Mouse (Mus musculus) limb, embryonic 12.5 days (tissue): Measurements from ENCODE around the gene Eogt. TPM values are rescaled to one million over a fixed set of nuclear protein-coding genes. Genes with fewer than 3 reads are reported as not detected.

Experiments used
- ATAC-seq: fragments of 200-750 bp; cut with Nextera tagmentation; 2 replicates; pipeline ENCODE4 v1.8.0; 2017; ENCODE audit warnings: low read depth, moderate TSS enrichment; ENCODE audit not compliant: insufficient number of reproducible peaks, insufficient read depth, low FRiP score, low TSS enrichment
- H3K27ac ChIP-seq: fragments of 300-500 bp; sonication (generic); 2 replicates; pipeline ENCODE4 v1.5.1; 2016; ENCODE audit warnings: mild to moderate bottlenecking, moderate library complexity
- H3K27me3 ChIP-seq: fragments of 300-500 bp; sonication (generic); 2 replicates; pipeline ENCODE4 v1.6.1; 2016; ENCODE audit warnings: mild to moderate bottlenecking, moderate library complexity
- H3K36me3 ChIP-seq: fragments of 300-500 bp; sonication (generic); 2 replicates; pipeline ENCODE4 v1.6.1; 2016; ENCODE audit warnings: mild to moderate bottlenecking, moderate library complexity
- H3K4me1 ChIP-seq: fragments of 300-500 bp; sonication (generic); replicated peaks from 2 replicates; pipeline ENCODE4 v1.6.1; 2016
- H3K4me2 ChIP-seq: fragments of 300-500 bp; sonication (generic); 2 replicates; pipeline ENCODE4 v1.6.1; 2016; ENCODE audit warnings: mild to moderate bottlenecking, moderate library complexity
- H3K4me3 ChIP-seq: fragments of 300-500 bp; sonication (generic); replicated peaks from 2 replicates; pipeline ENCODE4 v1.5.1; 2016; ENCODE audit warnings: mild to moderate bottlenecking
- H3K9ac ChIP-seq: fragments of 300-500 bp; sonication (generic); replicated peaks from 2 replicates; pipeline ENCODE4 v1.6.1; 2016; ENCODE audit warnings: mild to moderate bottlenecking, moderate library complexity
- H3K9me3 ChIP-seq: fragments of 300-500 bp; sonication (generic); 2 replicates; pipeline ENCODE4 v1.6.1; 2016; ENCODE audit warnings: mild to moderate bottlenecking, moderate library complexity
- whole genome bisulfite sequencing: fragments of 180-500 bp; shearing (Covaris S2); methylation state at CpG from one replicate; pipeline ENCODE4 v1.1.7; 2016; 5-methylcytosine and 5-hydroxymethylcytosine counted together
- polyA plus RNA-seq: library from polyadenylated mRNA; unstranded; fragments of >200 nt; fragmentation: Nextera tagmentation; extraction: Ambion mirVana; gene quantifications from 2 replicates; pipeline ENCODE4 v1.2.1, GENCODE M21; 2016

The Eogt gene
- polyA plus RNA-seq, 1 experiment from 2014 or later: 13.3 TPM

DNA sequence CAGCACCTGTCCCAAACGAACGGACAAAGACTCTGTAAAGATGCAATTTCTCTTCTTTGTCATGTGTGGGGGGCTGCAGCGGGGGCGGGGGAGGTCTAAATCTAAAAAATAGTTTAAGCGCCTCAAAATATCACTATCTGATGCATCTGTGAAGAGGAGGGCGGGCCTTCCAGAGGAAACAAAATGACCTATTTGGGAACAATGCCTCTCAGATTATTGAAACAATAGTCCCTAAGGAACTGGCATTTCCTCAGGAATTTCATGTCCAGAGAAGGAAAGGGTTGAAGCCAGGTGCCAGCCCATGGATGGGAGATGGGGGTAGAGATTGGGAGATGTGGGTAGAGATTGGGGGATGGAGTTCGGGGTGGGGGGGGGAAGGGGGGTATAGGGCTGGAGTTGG is 7.2 kb downstream of the Eogt start:
- WGBS: 89% methylated on average over 7 of the region's 7 CpGs
- Histone ChIP-seq H3K4me2 (no peak overlapping the region), H3K27ac (no peak overlapping the region), H3K27me3 (no peaks in the 10 kb centered on the region), H3K9ac (no peak overlapping the region), H3K9me3 (no peaks in the 10 kb centered on the region), H3K4me1 (peaks cover 18% of the 10 kb centered on the region), H3K36me3 (peaks cover 31% of the 10 kb centered on the region), H3K4me3 (no peak overlapping the region)
- no peak for ATAC-seq

DNA sequence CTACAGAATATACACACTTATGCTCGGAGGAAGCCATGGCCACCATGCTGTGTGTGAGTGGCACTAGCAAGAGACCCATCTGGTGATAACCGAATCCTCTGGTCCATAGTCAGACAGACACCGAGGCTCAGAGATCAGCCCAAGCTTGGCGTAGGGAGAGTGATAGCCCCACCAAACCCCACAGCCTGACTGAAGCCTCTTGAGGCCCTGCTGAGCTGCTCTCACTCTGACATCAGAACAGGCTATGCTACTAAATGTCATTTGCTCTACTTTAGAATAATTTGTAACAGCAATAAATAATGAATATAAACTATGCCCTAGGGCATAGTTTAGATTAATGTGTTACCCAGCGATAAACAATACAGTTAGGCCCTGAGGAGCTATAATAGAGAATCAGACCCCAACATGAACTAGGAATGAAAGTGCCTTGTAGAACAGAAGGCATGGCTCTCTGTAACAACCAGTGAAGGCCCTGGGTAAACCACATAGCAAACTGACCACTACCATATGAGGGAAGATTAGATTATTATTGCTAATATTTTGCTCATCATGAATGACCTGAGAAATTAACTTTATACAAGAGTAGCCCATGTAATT is 16.2 kb downstream of the Eogt start:
- Histone ChIP-seq H3K4me3 (no peak overlapping the region), H3K9me3 (no peaks in the 10 kb centered on the region), H3K4me2 (no peak overlapping the region), H3K9ac (no peak overlapping the region), H3K27me3 (no peaks in the 10 kb centered on the region), H3K36me3 (peaks cover 22% of the 10 kb centered on the region), H3K4me1 (no peaks in the 10 kb centered on the region), H3K27ac (no peak overlapping the region)
- WGBS: 81% methylated on average over 5 of the region's 5 CpGs
- no peak for ATAC-seq

DNA sequence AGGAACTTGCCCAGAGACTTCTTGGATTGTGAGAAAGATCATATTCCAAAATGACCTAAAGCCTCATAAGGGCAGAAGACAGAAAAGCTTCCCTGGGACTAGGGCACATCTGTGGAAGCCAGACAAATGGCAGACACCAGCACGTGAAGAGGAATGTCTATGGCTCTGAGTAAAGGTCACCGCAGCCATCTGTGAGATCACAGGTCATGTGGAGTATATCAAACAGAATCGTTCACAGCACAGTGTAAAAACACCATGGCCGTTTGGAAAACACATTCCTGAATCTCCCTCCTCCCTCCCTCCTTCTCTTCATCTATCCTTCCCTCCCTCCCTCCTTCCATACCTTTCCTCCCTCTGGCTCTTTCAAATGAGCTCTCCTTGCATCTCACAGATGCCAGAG is 17.2 kb downstream of the Eogt start:
- WGBS: 30% methylated on average over 4 of the region's 4 CpGs
- Histone ChIP-seq H3K4me2 (no peak overlapping the region), H3K27me3 (no peaks in the 10 kb centered on the region), H3K4me3 (no peak overlapping the region), H3K27ac (no peak overlapping the region), H3K4me1 (no peaks in the 10 kb centered on the region), H3K36me3 (peaks cover 22% of the 10 kb centered on the region), H3K9ac (no peak overlapping the region), H3K9me3 (no peaks in the 10 kb centered on the region)
- ATAC-seq: no peak

DNA sequence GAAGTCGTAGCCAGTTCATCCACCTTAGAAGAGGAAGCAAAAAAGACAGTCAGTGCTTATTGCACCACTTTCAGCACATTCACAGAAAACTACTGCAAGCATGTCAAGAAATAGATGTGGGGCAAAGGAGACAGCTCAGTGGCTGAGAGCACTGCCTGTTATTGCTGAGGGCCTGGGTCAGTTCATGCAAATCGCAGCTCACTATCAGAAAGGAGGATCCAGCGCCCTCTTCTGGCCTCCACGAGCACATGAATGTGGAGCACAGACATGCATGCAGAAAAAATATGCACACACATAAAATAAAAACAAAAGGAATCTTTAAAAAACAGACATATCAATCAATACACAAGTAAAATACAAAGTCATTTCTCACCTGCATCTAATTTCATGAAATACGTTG is 18.0 kb downstream of the Eogt start:
- Histone ChIP-seq H3K4me3 (no peak overlapping the region), H3K36me3 (peaks cover 25% of the 10 kb centered on the region), H3K9ac (no peak overlapping the region), H3K9me3 (no peaks in the 10 kb centered on the region), H3K4me2 (no peak overlapping the region), H3K27ac (no peak overlapping the region), H3K4me1 (no peaks in the 10 kb centered on the region), H3K27me3 (no peaks in the 10 kb centered on the region)
- 66% methylated on average over 5 of the region's 5 CpGs for WGBS
- no peak for ATAC-seq

DNA sequence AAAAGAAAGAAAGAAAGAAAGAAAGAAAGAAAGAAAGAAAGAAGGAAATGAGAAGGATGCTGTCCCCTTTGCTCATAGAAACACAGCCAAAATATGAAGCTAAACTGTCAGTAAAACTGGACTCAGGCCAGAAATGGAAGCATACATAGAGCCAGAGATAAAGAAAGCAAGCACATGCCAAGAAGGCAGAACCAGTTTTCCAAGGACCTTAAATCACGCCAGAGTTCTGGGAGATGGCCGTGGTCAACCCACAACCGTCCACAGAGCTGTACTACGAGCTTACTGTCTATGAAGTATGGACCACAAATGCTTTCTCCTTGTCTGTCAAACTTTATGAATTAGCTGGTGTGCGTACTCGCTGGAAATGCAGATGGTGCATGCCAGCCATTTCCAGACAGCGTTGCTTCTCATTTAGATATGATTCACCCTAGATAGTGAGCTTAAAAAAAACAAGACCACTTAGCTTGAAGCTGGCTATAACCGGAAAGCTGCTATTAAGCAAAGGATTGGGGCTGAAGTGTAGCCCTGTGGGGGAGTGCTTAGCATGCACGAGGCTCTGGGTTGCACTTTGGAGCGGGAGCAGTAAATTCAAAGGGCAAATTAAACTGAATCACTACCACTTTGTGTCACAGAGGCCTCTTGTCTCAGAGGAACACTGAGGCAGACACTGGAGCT is 24.5 kb downstream of the Eogt start:
- no peak for ATAC-seq
- Histone ChIP-seq H3K4me3 (no peak overlapping the region), H3K36me3 (peaks cover 18% of the 10 kb centered on the region; the same call in 1 of the 2 replicates), H3K9me3 (no peaks in the 10 kb centered on the region), H3K27me3 (no peaks in the 10 kb centered on the region), H3K4me1 (no peaks in the 10 kb centered on the region), H3K9ac (no peak overlapping the region), H3K27ac (no peak overlapping the region), H3K4me2 (no peak overlapping the region)
- WGBS: 82% methylated on average over 10 of the region's 10 CpGs

GRCm38 (mm10) chr6:97120922-97121321 is 28.1 kb downstream of the Eogt start:
- Histone ChIP-seq H3K27me3 (no peaks in the 10 kb centered on the region), H3K4me1 (no peaks in the 10 kb centered on the region), H3K4me3 (no peak overlapping the region), H3K4me2 (no peak overlapping the region), H3K27ac (no peak overlapping the region), H3K9me3 (no peaks in the 10 kb centered on the region), H3K36me3 (peaks cover 33% of the 10 kb centered on the region), H3K9ac (no peak overlapping the region)
- 82% methylated on average over 4 of the region's 4 CpGs for WGBS
- no peak for ATAC-seq

DNA sequence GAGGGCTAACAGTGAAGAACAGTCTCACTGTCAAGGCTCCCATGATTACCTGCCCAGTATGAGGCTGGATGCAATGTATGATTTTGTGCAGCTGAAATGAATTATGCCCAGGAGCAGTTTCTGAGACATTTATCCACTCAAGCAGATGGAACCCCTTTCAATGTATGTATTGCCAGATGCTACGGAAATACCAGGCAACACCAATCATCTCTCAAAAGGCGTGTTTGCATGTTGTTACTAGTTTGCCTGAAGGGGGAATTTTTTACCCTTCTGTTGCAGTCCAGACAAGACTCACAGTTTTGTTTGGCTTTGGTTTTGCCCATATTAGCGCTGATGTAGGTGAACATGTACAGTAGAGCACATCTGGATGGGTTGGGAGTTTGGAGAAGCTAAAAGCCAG is 30.7 kb downstream of the Eogt start:
- H3K4me1 ChIP-seq: no peaks in the 10 kb centered on the region
- no peak for ATAC-seq
- H3K4me3 ChIP-seq: no peak overlapping the region
- H3K9ac ChIP-seq: no peak overlapping the region
- WGBS: 82% methylated on average over 3 of the region's 3 CpGs
- H3K9me3 ChIP-seq: no peaks in the 10 kb centered on the region
- no peaks in the 10 kb centered on the region for H3K27me3 ChIP-seq
- H3K4me2 ChIP-seq: no peak overlapping the region
- H3K36me3 ChIP-seq: peaks cover 42% of the 10 kb centered on the region
- no peak overlapping the region for H3K27ac ChIP-seq

GRCm38 (mm10) chr6:97116896-97117295 is 32.1 kb downstream of the Eogt start:
- Histone ChIP-seq H3K36me3 (peaks cover 56% of the 10 kb centered on the region), H3K9ac (no peak overlapping the region), H3K27me3 (no peaks in the 10 kb centered on the region), H3K9me3 (no peaks in the 10 kb centered on the region), H3K4me2 (no peak overlapping the region), H3K27ac (no peak overlapping the region), H3K4me3 (no peak overlapping the region), H3K4me1 (no peaks in the 10 kb centered on the region)
- 89% methylated on average over 5 of the region's 5 CpGs for WGBS
- no peak for ATAC-seq

- ATAC-seq: no peak
- Histone ChIP-seq H3K4me2 (no peak overlapping the region), H3K9ac (no peak overlapping the region), H3K4me1 (no peaks in the 10 kb centered on the region; the same call in 1 of the 2 replicates), H3K9me3 (no peaks in the 10 kb centered on the region), H3K36me3 (peaks cover 56% of the 10 kb centered on the region), H3K27me3 (no peaks in the 10 kb centered on the region), H3K27ac (no peak overlapping the region), H3K4me3 (no peak overlapping the region)
- WGBS: 62% methylated on average over 3 of the region's 3 CpGs
Observed at GRCm38 (mm10) chr6:97114821-97115220, 34.2 kb downstream of the Eogt start.

DNA sequence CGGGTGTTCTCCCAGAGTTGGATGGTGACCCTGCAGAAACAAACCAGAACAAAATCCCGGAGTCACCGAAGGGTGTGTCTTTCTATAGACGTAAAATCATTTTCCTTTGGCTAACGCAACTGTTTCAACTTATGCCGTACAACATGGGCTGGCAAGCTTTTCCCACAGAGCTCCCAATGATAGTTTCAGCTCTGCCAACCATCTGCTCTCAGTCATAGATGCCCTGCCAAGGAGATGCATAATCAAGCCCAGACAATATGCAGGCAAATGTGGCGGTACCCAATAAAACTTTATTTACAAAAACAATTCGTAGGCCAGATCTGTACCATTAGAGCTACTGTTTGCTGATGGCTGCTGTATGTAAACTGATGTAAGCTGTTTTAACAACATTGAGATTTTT is 36.8 kb downstream of the Eogt start:
- no peaks in the 10 kb centered on the region; the same call in 1 of the 2 replicates for H3K4me1 ChIP-seq
- no peak for ATAC-seq
- no peak overlapping the region for H3K4me3 ChIP-seq
- WGBS: 91% methylated on average over 8 of the region's 8 CpGs
- peaks cover 41% of the 10 kb centered on the region for H3K36me3 ChIP-seq
- H3K27me3 ChIP-seq: no peaks in the 10 kb centered on the region
- no peak overlapping the region for H3K4me2 ChIP-seq
- no peak overlapping the region for H3K27ac ChIP-seq
- H3K9me3 ChIP-seq: no peaks in the 10 kb centered on the region
- no peak overlapping the region for H3K9ac ChIP-seq

GRCm38 (mm10) chr6:97106777-97107176 is 42.2 kb downstream of the Eogt start:
- no peak for ATAC-seq
- H3K9me3 ChIP-seq: no peaks in the 10 kb centered on the region
- H3K27me3 ChIP-seq: peaks cover 19% of the 10 kb centered on the region
- no peak overlapping the region for H3K4me3 ChIP-seq
- peaks cover 2% of the 10 kb centered on the region; the same call in 1 of the 2 replicates for H3K36me3 ChIP-seq
- no peak overlapping the region for H3K27ac ChIP-seq
- WGBS: 21% methylated on average over 2 of the region's 2 CpGs
- no peak overlapping the region for H3K4me2 ChIP-seq
- H3K4me1 ChIP-seq: peaks cover 7% of the 10 kb centered on the region
- H3K9ac ChIP-seq: no peak overlapping the region

DNA sequence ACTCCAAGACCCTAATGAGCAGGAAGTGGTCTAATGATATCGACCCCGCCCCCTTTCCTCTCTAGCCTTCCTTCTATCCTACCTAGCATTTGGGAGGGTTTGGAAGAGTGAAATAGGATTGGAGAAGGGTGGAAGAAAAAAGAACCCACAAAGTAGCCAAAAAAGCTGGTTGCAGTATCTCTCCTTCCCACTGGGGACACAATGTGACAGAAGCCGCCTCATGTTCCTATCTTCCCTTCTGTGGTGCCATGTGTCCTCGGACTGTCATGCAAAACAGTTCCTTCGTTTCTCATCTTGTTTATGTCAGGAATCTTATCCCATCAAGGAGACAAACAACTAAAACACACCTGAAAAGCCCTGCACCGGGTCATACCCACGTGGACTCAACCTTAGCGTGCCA is 42.9 kb downstream of the Eogt start:
- no peak overlapping the region for H3K27ac ChIP-seq
- no peaks in the 10 kb centered on the region for H3K36me3 ChIP-seq
- no peak overlapping the region for H3K9ac ChIP-seq
- no peak overlapping the region for H3K4me3 ChIP-seq
- 77% methylated on average over 8 of the region's 8 CpGs for WGBS
- no peak overlapping the region for H3K4me2 ChIP-seq
- no peak for ATAC-seq
- peaks cover 22% of the 10 kb centered on the region for H3K27me3 ChIP-seq
- peaks cover 12% of the 10 kb centered on the region for H3K4me1 ChIP-seq
- H3K9me3 ChIP-seq: no peaks in the 10 kb centered on the region
